Mouse (Mus musculus): Measurements from ENCODE around the gene Neurl1b.

Gene Neurl1b

GRCm38 (mm10) chr17:26397339-26397738, 17.3 kb upstream of the Neurl1b start:
- DNase-seq (ENCODE audit: low spot score), result peak; percentile 35

- DNase-seq (ENCODE audit: low spot score), result no peak
Measured at GRCm38 (mm10) chr17:26405340-26406100, 9.1 kb upstream of the Neurl1b start.

GRCm38 (mm10) chr17:26412967-26413366, 1.7 kb upstream of the Neurl1b start:
- DNase-seq (ENCODE audit: low spot score), result no peak

- DNase-seq (ENCODE audit: low spot score), result no peak
Measured at GRCm38 (mm10) chr17:26414184-26414522, 476 bp upstream of the Neurl1b start.

GRCm38 (mm10) chr17:26415355-26415865, 781 bp downstream of the Neurl1b start:
- DNase-seq (ENCODE audit: low spot score), result no peak

GRCm38 (mm10) chr17:26416141-26416540, 1.5 kb downstream of the Neurl1b start:
- no peak for DNase-seq (ENCODE audit: low spot score)

GRCm38 (mm10) chr17:26417770-26418421, 3.3 kb downstream of the Neurl1b start:
- DNase-seq (ENCODE audit: low spot score), result no peak

GRCm38 (mm10) chr17:26420491-26421247, 6.0 kb downstream of the Neurl1b start:
- no peak for DNase-seq (ENCODE audit: low spot score)

- no peak for DNase-seq (ENCODE audit: low spot score)
Measured at GRCm38 (mm10) chr17:26421561-26421960, 6.9 kb downstream of the Neurl1b start.

GRCm38 (mm10) chr17:26422390-26422789, 7.8 kb downstream of the Neurl1b start:
- DNase-seq (ENCODE audit: low spot score), result peak; percentile 22

GRCm38 (mm10) chr17:26423967-26424641, 9.5 kb downstream of the Neurl1b start:
- DNase-seq (ENCODE audit: low spot score), result peak; percentile 65

GRCm38 (mm10) chr17:26424973-26425735, 10.5 kb downstream of the Neurl1b start:
- DNase-seq (ENCODE audit: low spot score), result peak; percentile 71

- no peak for DNase-seq (ENCODE audit: low spot score)
Measured at GRCm38 (mm10) chr17:26433295-26433694, 18.7 kb downstream of the Neurl1b start.

GRCm38 (mm10) chr17:26437089-26437815, 22.6 kb downstream of the Neurl1b start:
- DNase-seq (ENCODE audit: low spot score), result no peak

- no peak for DNase-seq (ENCODE audit: low spot score)
Measured at GRCm38 (mm10) chr17:26439001-26439400, 24.4 kb downstream of the Neurl1b start.

- DNase-seq (ENCODE audit: low spot score), result no peak
Measured at GRCm38 (mm10) chr17:26441024-26441423, 26.4 kb downstream of the Neurl1b start.

GRCm38 (mm10) chr17:26442197-26442596, 27.6 kb downstream of the Neurl1b start:
- DNase-seq (ENCODE audit: low spot score), result no peak

GRCm38 (mm10) chr17:26443865-26444264, 29.2 kb downstream of the Neurl1b start:
- DNase-seq (ENCODE audit: low spot score), result no peak

GRCm38 (mm10) chr17:26449472-26449871, 34.8 kb downstream of the Neurl1b start:
- no peak for DNase-seq (ENCODE audit: low spot score)

GRCm38 (mm10) chr17:26451651-26452295, 37.1 kb downstream of the Neurl1b start:
- no peak for DNase-seq (ENCODE audit: low spot score)
